Mouse (Mus musculus): ENCODE data around the gene Kcnk16.

GRCm38 (mm10) chr14:20243158-20243557 is 25.8 kb downstream of the Kcnk16 start:
- TF ChIP-seq CTCF (IDR thresholded peaks at IDR 0.05), result no peak
- TF ChIP-seq EP300 (IDR thresholded peaks at IDR 0.05), result no peak

All from lung, postnatal 0 days (tissue).